Mouse (Mus musculus) megakaryocyte, embryonic 14.5 days (primary cell): ENCODE data around the gene Fut1.

Experiments
- FLI1 ChIP-seq: IDR thresholded peaks from 2 replicates; pipeline ENCODE4 v1.6.1; 2012; ENCODE audit warnings: low read length, inconsistent platforms, mixed read lengths
- GATA1 ChIP-seq: IDR thresholded peaks from 3 replicates; pipeline ENCODE4 v1.6.1; 2012; ENCODE audit warnings: mixed read lengths, low read length, inconsistent platforms, borderline replicate concordance

- TF ChIP-seq GATA1: no peak
- TF ChIP-seq FLI1: no peak
Measured at GRCm38 (mm10) chr7:45574472-45575379, 42.4 kb upstream of the Fut1 start.
